Comparison of ENCODE assay signal across 9 mouse cellular contexts in the genomic region with DNA sequence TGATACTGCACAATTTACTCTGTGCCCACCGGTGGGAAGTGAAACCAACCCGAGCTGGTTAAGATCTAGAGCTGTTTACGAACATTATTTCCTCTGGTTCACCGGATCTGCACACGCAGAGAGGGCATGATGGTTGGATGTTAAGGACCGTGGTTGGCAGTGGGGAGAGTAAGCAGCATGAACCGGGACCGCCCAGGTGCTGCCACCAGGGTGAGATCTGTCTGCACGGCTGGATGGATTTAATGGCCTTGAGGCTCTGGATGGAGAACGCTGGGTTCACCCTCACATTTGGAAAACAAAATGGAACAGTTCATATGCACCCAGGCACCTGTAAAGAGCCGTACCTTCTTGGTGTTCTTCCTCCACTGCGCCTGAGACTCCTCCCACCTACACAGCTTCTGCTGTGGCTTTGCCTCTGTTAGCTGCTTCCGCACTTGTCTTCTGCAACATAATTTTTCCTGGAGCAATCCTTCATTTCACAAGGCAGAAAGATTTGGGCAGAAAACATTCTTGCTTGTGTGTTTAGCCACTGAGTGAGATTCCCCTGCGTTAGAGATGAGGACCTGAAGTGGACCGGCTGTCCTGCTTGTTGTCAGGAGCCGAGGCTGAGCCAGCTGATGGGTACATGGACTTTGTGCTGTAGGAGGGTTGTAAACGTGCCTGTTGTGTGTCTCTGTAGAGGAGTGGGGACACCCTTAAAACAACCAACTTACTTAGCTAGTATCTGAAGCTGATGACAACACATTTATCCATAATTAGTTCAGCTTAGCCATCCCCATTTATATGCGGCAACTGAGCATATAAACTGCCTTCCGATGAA. TPM values are rescaled to one million over a fixed set of nuclear protein-coding genes. Genes with fewer than 3 reads are reported as not detected.
DNase-seq lines count a peak whose midpoint lies in the region; ATAC-seq and TF ChIP-seq lines count a peak whose summit lies in the region.
"Had no signal": no experiment of that assay in that cellular context is flagged by ENCODE, and none has a peak within 500 bp of the region (broad histone marks: within the 10 kb centered on the region; RNA-seq: fewer than 3 reads in every experiment).

No protein-coding gene starts in this region.

- H3K9me3 ChIP-seq in kidney, embryonic 16.5 days (ENCODE audit: low read length) = no peaks in the 10 kb centered on the region
- H3K9me3 ChIP-seq: midbrain, embryonic 15.5 days had no signal

- peaks cover 20% of the 10 kb centered on the region for H3K4me1 ChIP-seq in kidney, embryonic 16.5 days (ENCODE audit: insufficient read depth, low read length)

- H3K4me2 ChIP-seq in kidney, embryonic 16.5 days (replicated peaks; ENCODE audit: low read depth, low read length) = peak overlapping the region; percentile 24
- H3K4me2 ChIP-seq: midbrain, embryonic 15.5 days had no signal

- peak; percentile 89 for ATAC-seq in kidney, embryonic 16.5 days (ENCODE audit: low FRiP score, low TSS enrichment)
- ATAC-seq: midbrain, embryonic 15.5 days had no signal

- TF ChIP-seq CTCF in left cerebral cortex, adult 2 months (IDR thresholded peaks at IDR 0.05) = no peak; the same call in 1 of the 2 replicates

- intact Hi-C loops in left cerebral cortex, adult 2 months (cut with DNase I) = no loop called here
- intact Hi-C loops in left cerebral cortex, postnatal 4 days (cut with DNase I) = no loop called here

- 42% methylated on average over 19 of the region's 19 CpGs for WGBS in kidney, embryonic 16.5 days

- H3K27ac ChIP-seq in left cerebral cortex, adult 2 months = peak overlapping the region; percentile 58; the same call in 1 of the 2 replicates
- 0 out of 2 replicates have a peak overlapping the region, but pooled peaks have one; percentile 6 for H3K27ac ChIP-seq in kidney, embryonic 16.5 days (ENCODE audit: low read length)
- H3K27ac ChIP-seq: midbrain, embryonic 15.5 days had no signal

- DNase-seq in left cerebral cortex, adult 2 months (ENCODE audit: extremely low spot score in 1 of 2, low spot score in 2 of 2) = no peak
- DNase-seq in left cerebral cortex, postnatal 4 days = no peak
- DNase-seq in T-cell, adult 2 months (ENCODE audit: low spot score) = peak; percentile 77
- peak; percentile 71 to 74 for DNase-seq in spleen, postnatal 36 days (ENCODE audit: low spot score in 2 of 2)
- no peak for DNase-seq in ovary, postnatal 14 days (ENCODE audit: low spot score)
- no peak for DNase-seq in cerebellum, adult 11 months
- no peak for DNase-seq in testis, postnatal 14 days (ENCODE audit: low spot score)

- no peaks in the 10 kb centered on the region for H3K27me3 ChIP-seq in kidney, embryonic 16.5 days (ENCODE audit: insufficient read depth, low read length)
- H3K27me3 ChIP-seq: midbrain, embryonic 15.5 days had no signal

- no peak overlapping the region; the same call in 1 of the 2 replicates for H3K4me3 ChIP-seq in left cerebral cortex, adult 2 months
- H3K4me3 ChIP-seq in kidney, embryonic 16.5 days (ENCODE audit: low read length) = peak overlapping the region; percentile 2; the same call in 1 of the 2 replicates
- H3K4me3 ChIP-seq: midbrain, embryonic 15.5 days had no signal

- peaks cover 14% of the 10 kb centered on the region for H3K36me3 ChIP-seq in kidney, embryonic 16.5 days (ENCODE audit: insufficient read depth, low read length)

- H3K9ac ChIP-seq in kidney, embryonic 16.5 days (replicated peaks; ENCODE audit: low read length) = no peak overlapping the region
- H3K9ac ChIP-seq: midbrain, embryonic 15.5 days had no signal

RNA-seq across cellular contexts. Expression of a gene that starts 8.5 kb away (rescaled TPM):
- 10 to 100 TPM; 24.5 to 24.8 TPM for total RNA-seq in left cerebral cortex, adult 2 months (2021)
- total RNA-seq in left cerebral cortex, postnatal 4 days (2021) = 10 to 100 TPM; 22.4 to 24.3 TPM
- 6.0 and 7.0 TPM in 2 replicates for polyA plus RNA-seq in kidney, embryonic 16.5 days (2015; fragmentation: Nextera tagmentation; extraction: Ambion mirVana)

RNA-seq across cellular contexts. Expression of a gene that starts 12.8 kb away (rescaled TPM):
- not detected for total RNA-seq in left cerebral cortex, adult 2 months (2021)
- under 1 TPM; 0.32 to 0.46 TPM for total RNA-seq in left cerebral cortex, postnatal 4 days (2021)
- polyA plus RNA-seq in kidney, embryonic 16.5 days (2015; fragmentation: Nextera tagmentation; extraction: Ambion mirVana) = 5.3 and 5.9 TPM in 2 replicates

RNA-seq across cellular contexts. Expression of a gene that starts 57.1 kb away (rescaled TPM):
- total RNA-seq in left cerebral cortex, adult 2 months (2021) = 10 to 100 TPM; 43.7 to 47.9 TPM
- total RNA-seq in left cerebral cortex, postnatal 4 days (2021) = 10 to 100 TPM; 59.3 to 60.8 TPM
- 120 and 131 TPM in 2 replicates for polyA plus RNA-seq in kidney, embryonic 16.5 days (2015; fragmentation: Nextera tagmentation; extraction: Ambion mirVana)

Comparison
In these comparisons a context has a peak if more than half of its experiments do, and no peak if none do; other contexts are left out.
1. DNase-seq: peak in T-cell, adult 2 months (single experiment) and spleen, postnatal 36 days (2 of 2); none in left cerebral cortex, adult 2 months (0 of 2), left cerebral cortex, postnatal 4 days (single experiment), ovary, postnatal 14 days (single experiment), cerebellum, adult 11 months (single experiment) and testis, postnatal 14 days (single experiment).